Mouse (Mus musculus): ENCODE results near the gene Sat2.
"Not testable (repeated sequence)": the region's sequence is repeated elsewhere in the genome, so short reads cannot be mapped to it uniquely, and the experiment has no call there.

Gene Sat2

GRCm38 (mm10) chr11:69601768-69602167 lies 20.1 kb upstream of the Sat2 start:
- DNase-seq, result no peak

GRCm38 (mm10) chr11:69603516-69603915 lies 18.3 kb upstream of the Sat2 start:
- no peak for DNase-seq

DNA sequence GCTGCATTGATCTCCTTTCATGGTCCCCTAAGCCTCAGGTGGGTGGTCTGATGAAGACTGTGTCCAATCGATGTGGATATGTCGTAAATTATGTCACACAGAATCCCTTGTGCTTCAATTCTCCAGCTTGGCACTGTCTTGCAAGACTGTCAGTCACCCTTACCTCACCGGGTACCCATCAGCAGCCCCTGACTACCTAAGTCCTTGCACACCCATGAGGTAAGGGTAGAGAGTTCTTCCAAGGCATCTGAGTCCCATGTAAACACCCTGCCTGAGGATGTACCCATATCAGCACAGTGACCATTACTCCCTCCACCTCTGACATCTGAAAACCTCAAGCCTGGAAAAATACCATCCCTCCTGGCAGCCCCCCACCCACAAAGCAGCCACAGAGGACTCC lies 17.5 kb upstream of the Sat2 start:
- DNase-seq, result no peak

DNA sequence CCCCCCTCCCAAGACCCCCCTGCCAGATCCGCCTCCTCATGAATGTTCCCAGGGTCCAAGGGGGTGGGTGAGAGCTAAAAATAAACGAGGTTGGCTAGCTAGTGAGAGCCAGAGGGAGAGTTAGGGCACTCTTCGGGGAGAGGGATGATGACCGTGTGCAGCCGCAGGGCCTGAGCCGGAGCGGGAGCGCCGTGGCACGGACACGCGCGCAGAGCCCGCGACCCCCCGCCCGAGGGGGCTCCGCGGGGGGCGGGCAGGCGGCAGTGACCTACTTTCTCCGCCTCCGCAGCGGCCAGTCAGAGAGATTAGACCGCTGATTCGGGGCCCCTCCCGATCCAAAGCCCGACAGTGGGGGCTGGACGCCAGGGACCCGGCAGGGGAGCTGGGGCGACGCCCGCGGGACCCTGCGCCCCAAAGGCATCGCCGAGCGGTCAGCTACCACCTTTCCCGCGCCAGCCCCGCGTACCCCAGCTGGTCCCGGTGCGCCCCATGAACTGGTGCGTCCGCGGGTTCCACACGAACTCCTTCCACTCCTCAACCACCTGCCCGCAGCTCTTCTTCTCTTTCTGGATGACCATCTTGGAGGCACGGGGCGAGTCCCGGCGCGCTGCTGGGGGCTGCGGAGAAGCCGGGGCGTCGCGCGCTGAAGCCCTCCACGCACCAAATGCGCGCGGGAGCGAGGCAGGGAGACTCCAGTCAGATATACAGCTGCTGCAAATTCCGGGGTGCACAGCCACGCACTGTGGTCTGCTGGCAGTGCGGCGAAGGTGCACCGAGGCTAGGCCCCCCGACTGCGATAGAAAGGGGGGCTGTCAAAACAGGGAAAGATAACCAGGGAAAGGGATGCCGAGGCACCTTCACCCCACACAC lies 16.8 kb upstream of the Sat2 start:
- peak; percentile 83 for DNase-seq

DNA sequence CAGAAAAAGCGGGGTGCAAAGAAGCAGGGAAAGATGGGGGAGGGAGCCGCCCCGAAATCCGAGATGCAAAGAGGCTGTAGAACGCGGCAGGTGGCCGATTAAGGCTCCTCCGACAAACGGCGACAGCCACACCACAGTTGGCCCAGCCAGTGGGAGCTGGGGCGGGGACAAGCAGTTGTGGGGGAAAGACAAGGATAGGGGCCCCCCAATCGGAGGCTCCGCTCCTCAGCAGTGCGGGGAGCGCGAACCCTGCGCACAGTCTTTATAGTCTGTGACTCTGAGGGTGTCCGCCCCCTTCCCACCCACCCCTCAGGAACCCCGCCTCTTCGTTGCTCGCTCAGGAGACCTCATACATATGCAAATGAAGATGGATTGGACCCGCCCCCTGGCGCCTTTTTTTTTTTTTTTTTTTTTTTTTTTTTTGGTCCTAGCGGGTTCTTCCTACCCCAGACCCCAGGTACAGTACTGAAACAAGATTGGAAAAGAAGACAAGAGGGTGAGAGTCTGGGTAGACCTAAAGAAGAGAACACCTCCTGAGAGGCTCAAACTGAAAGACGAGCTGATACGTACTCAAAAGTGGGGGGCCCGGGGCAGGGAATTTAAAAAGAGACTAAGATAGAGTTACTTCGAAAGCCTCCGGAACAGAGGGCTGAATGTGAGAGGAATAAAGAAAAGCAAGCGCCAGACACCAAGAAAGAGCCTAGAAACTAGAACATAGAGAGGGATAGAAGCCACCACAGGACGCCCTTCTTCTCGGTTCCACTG lies 15.9 kb upstream of the Sat2 start, which contains the start of gene Atp1b2:
Gene Atp1b2, minus strand, starts transcription at position 217 of the 765 bp plus-strand sequence.
- peak; percentile 89 for DNase-seq

GRCm38 (mm10) chr11:69606491-69606795 lies 15.4 kb upstream of the Sat2 start:
- DNase-seq, result no peak

DNA sequence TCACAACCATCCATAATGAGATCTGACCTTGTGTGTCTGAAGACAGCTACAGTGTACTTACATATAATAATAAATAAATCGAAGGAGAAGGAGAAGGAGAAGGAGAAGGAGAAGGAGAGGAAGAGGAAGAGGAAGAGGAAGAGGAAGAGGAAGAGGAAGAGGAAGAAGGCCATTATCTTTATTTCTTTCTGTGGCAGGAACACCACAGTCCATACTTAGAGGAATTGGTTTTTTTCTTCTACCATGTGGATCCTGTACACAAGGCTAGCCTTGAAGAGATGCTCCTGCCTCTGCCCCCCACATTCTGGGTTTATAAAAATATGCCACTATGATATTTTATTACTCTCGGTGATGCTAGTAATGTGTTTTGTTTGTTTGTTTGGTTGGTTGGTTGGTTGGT lies 15.0 kb upstream of the Sat2 start:
- no peak for DNase-seq

DNA sequence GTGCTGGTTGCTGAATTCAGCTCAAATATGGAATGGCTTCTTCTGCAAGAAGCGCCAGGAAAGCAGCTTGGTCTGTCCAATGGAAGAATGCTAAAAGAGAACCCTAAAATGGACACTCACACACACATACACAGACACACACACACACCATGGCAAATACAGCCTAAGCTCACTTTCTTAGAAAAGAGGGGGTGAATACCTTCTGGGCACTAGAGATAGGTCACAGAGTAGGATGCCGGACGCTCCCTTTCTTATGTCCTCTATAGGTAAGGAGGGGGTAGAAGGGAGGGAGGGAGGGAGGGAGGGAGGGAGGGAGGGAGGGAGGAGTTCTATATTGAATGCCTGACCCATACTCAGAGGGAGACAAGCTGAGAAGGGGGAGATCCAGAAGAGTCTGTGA lies 13.3 kb upstream of the Sat2 start:
- DNase-seq, result no peak

DNA sequence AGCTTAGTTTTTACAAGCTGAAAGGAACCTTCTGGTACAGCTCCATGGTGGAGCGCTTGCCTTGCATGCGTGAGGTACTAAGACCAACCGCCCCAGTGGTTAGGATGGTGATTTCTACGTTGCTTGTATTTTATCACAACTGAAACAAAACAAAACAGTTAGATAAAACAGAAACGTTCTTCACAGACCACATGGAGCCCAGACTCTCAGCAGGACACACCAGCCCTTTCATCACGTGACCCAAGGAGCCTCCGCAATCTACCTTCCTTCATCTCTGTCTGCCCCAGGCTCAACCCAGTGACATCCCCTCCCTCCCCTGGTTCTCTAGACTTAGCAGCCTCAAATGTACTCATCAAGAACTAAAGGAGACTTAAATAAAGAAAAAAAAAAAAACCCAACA lies 12.4 kb upstream of the Sat2 start:
- no peak for DNase-seq

DNA sequence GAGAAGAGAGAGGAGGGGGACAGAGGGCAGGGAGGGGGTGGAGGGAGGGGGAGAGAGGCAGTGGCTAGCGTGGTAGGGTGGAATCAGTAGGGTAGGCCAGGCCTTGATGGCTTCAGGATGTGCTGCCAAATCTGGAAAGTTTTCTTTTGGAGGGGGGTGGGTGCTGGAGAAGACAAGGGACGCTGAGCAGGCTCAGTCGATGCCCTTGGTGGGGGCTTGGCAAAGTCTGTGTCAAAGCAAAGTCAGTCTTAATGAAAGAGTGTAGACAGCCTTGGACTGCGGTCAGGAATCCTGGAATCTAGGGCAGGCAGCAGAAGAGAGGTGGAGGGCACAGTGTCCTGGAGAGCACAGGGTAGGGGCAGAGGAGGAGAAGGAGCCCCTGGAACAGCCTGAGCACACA lies 10.9 kb upstream of the Sat2 start:
- no peak for DNase-seq

GRCm38 (mm10) chr11:69613553-69614256 lies 8.1 kb upstream of the Sat2 start:
- peak; percentile 76 for DNase-seq

- DNase-seq, result not testable (repeated sequence)
These were observed 7.6 kb upstream of the Sat2 start for GRCm38 (mm10) chr11:69614257-69614588.

DNA sequence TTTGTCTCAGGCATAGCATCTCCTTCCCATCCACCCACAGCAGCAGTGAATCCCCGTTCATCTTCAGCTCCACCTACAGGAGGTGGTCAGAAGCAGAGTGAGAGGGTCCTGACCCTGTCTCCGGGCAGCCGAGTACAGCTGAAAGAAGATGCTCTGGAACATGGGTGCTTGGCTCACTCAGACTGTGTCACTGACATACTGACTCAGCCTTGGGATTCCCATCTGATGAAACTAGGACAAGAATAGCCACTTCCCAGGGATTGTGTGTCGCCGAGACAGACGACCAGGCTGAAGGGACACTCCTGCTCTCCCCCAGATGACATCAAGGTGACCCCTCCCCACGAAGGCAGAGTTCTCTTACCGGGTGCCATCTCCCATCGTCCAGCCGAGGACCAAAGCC lies 5.0 kb upstream of the Sat2 start:
- no peak for DNase-seq

DNA sequence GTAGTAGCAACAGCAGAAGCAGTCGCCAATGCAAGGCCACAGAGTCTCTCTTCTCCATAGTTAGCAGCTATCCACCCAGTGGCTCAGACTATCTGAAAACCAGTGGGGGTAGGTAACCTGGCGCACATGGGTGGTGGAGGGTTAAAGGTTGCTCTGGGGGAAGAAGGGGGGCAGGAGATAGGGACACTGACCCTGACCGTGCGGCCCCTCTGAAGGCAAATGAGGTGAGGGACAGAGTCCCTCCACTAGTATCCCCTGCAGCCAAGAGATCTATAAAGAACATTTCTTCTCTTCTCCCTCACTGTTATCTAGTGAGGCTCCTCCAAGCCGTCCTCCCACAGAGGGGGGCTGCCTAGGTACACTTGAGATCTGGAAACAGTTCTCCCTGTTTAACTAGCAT lies 4.0 kb upstream of the Sat2 start, which contains the start of gene Shbg:
Gene Shbg, minus strand, starts transcription at position 101 of the 400 bp plus-strand sequence.
- DNase-seq, result no peak

GRCm38 (mm10) chr11:69620394-69621081 lies 1.3 kb upstream of the Sat2 start:
- DNase-seq, result no peak

DNA sequence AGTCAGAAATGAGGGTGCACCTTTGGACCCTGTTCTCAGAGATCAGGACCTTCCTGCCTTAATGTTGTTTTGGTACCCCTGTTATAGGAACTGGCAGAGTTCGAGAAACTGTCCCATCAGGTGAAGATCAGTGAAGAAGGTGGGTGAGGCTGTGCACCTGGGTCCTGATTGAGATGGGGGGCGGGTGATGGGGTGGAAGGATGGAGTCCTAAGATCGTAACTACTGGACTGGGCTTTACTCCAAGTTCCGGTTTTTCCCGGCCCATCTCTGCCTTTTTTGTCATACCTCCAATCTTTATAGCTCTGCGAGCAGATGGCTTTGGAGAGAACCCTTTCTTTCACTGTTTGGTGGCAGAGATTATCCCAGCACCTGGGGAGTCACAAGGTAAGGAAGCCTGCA lies 582 bp downstream of the Sat2 start:
- no peak for DNase-seq

- no peak for DNase-seq
These were observed 1.2 kb downstream of the Sat2 start for GRCm38 (mm10) chr11:69623006-69623405.

- not testable (repeated sequence) for DNase-seq
These were observed 2.5 kb downstream of the Sat2 start for GRCm38 (mm10) chr11:69624339-69624738.

- DNase-seq, result peak; percentile 78
These were observed 6.5 kb downstream of the Sat2 start for GRCm38 (mm10) chr11:69628286-69628685.

GRCm38 (mm10) chr11:69629802-69630201 lies 8.0 kb downstream of the Sat2 start:
- DNase-seq, result no peak

DNA sequence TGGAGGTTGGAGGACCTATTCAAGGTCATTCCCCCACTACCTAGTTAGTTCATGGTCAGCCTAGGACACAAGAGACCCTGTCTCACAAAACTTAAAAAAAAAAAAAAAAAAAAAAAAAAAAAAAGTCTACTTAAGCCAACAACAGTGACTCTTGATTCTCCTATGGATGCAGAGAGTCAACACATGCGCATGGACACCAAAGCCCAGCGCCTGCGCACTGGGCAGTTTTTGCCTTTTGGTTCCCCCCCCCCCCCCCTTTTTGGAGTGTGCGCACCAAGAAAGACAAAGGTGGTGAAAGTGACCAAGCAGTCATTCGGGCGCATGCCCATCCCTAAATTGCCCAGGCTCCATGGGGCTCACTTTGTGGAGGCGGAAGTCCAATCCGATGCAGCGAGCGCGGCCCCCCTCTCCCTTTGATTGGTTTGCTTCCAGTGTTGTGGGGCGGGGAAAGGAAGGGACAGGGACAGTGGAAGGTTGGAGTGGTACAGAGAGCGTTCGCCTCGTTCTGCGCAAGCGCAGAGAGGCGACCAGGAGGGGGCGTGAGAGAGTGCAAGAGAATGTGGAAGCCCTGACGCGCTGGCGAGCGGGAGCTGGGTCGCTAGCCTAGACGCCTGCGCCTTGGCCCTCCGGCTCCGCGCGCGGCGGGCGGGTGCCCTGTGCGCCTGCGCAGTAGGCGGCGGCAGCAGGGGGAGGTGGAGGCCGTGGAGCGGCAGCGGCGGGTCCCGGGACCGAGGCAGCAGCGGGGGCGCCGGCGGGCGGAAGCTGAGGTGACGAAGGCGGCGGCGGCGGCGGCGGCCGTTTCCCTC lies 10.7 kb downstream of the Sat2 start, which contains the start of gene Fxr2:
Gene Fxr2, plus strand, starts transcription at position 707 of the 806 bp plus-strand sequence.
- peak; percentile 100 for DNase-seq
